8 mouse cellular contexts compared by ENCODE assay signal in the genomic region with DNA sequence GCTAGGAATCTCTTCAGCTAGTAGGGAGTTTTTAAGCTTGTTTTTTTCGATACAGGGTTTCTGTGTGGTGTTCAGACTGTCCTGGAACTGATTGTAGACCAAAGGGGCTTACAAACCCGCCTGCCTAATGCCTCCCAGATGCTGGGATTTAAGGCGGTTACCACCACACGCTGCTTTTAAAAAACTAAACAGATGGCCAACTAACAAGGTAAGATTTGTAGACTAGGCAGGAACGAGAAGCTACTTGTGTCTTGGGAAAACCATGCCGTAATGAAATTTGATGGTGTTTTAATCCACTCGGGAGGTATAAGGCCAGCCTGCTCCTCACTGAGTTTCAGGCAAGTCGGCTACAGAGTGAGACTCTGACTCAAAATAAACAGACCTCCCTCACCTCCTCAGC. TPM values are rescaled to one million over a fixed set of nuclear protein-coding genes. Genes with fewer than 3 reads are reported as not detected.
DNase-seq lines count a peak whose midpoint lies in the region; ATAC-seq and TF ChIP-seq lines count a peak whose summit lies in the region.

No protein-coding gene starts in this region.

- no peaks in the 10 kb centered on the region for H3K27me3 ChIP-seq in heart, embryonic 14.5 days (ENCODE audit: control insufficient read depth, insufficient read depth, low read length)
- no peaks in the 10 kb centered on the region for H3K27me3 ChIP-seq in kidney, postnatal 0 days (ENCODE audit: insufficient read depth, low read length)

- H3K36me3 ChIP-seq in heart, embryonic 14.5 days (ENCODE audit: control insufficient read depth, insufficient read depth, low read length) = peaks cover 69% of the 10 kb centered on the region
- H3K36me3 ChIP-seq in ES-E14 (ENCODE audit: control insufficient read depth, insufficient read depth, low read length, poor library complexity, severe bottlenecking) = peaks cover 20% of the 10 kb centered on the region
- peaks cover 19% of the 10 kb centered on the region for H3K36me3 ChIP-seq in kidney, postnatal 0 days (ENCODE audit: insufficient read depth, low read length)

- peak overlapping the region; percentile 87 to 94 for H3K27ac ChIP-seq in heart, embryonic 14.5 days (replicated peaks in 1 of 2; ENCODE audit: control insufficient read depth in 1 of 2, insufficient read depth in 1 of 2, low read depth in 2 of 2, low read length in 2 of 2)
- peak overlapping the region; percentile 76; the same call in 1 of the 2 replicates for H3K27ac ChIP-seq in ES-E14 (ENCODE audit: insufficient read depth, low read depth, low read length, poor library complexity, severe bottlenecking)
- peak overlapping the region; percentile 95 for H3K27ac ChIP-seq in kidney, postnatal 0 days

- 19% methylated on average over 8 of the region's 8 CpGs for WGBS in heart, embryonic 14.5 days
- 11% methylated on average over 8 of the region's 8 CpGs for WGBS in kidney, postnatal 0 days

- peak; percentile 19; the same call in 1 of the 2 replicates for ATAC-seq in heart, embryonic 14.5 days (ENCODE audit: insufficient number of reproducible peaks, insufficient read depth, low FRiP score, low read depth)
- ATAC-seq in erythroblast, adult 5-6 weeks (replicated peaks; ENCODE audit: low FRiP score, poor library complexity, severe bottlenecking) = peak; percentile 4
- 0 out of 2 replicates have a peak, but pooled peaks have one; percentile 9 for ATAC-seq in kidney, postnatal 0 days (replicated peaks; ENCODE audit: low FRiP score, low read depth)

- peak overlapping the region; percentile 86 for H3K9ac ChIP-seq in heart, embryonic 14.5 days (ENCODE audit: low read length)
- peak overlapping the region; percentile 83 for H3K9ac ChIP-seq in ES-E14 (ENCODE audit: insufficient read depth, low read depth, low read length, poor library complexity, severe bottlenecking)
- peak overlapping the region; percentile 86 for H3K9ac ChIP-seq in kidney, postnatal 0 days (ENCODE audit: low read depth, low read length)

- no peaks in the 10 kb centered on the region for H3K9me3 ChIP-seq in heart, embryonic 14.5 days (ENCODE audit: control insufficient read depth, low read length)
- H3K9me3 ChIP-seq in ES-E14 (ENCODE audit: control insufficient read depth, insufficient read depth, low read depth, low read length) = no peaks in the 10 kb centered on the region
- H3K9me3 ChIP-seq in kidney, postnatal 0 days (replicated peaks; ENCODE audit: low read length) = no peaks in the 10 kb centered on the region

- no peak for TF ChIP-seq CTCF in kidney, postnatal 0 days (IDR thresholded peaks at IDR 0.05; ENCODE audit: low read depth)

- DNase-seq in heart, adult 8-10 months (ENCODE audit: low spot score) = no peak
- no peak for DNase-seq in ES-E14 (ENCODE audit: low read depth, low spot score)
- no peak for DNase-seq in kidney, postnatal 0 days (ENCODE audit: low spot score)
- peak; percentile 48 for DNase-seq in neural tube, embryonic 10.5 days (ENCODE audit: extremely low spot score, low spot score)
- DNase-seq in cerebellum, adult 11-12 months = no peak
- DNase-seq in urinary bladder, postnatal 14 days (ENCODE audit: low spot score) = no peak

- H3K4me3 ChIP-seq in heart, embryonic 14.5 days (ENCODE audit: control insufficient read depth in 1 of 2, insufficient read depth in 1 of 2, low read depth in 1 of 2, low read length in 2 of 2) = peak overlapping the region; percentile 64 to 86
- H3K4me3 ChIP-seq in ES-E14 (ENCODE audit: insufficient read depth in 1 of 2, low read depth in 1 of 2, low read length in 2 of 2, poor library complexity in 1 of 2, severe bottlenecking in 1 of 2) = peak overlapping the region; percentile 81 to 88
- H3K4me3 ChIP-seq in kidney, postnatal 0 days (replicated peaks; ENCODE audit: low read depth, low read length) = peak overlapping the region; percentile 69

- H3K4me1 ChIP-seq in heart, embryonic 14.5 days (ENCODE audit: control insufficient read depth in 2 of 2, insufficient read depth in 2 of 2, low read length in 2 of 2) = peaks cover 3 to 7% of the 10 kb centered on the region in 2 experiments; a peak in 1 of 4 replicates
- H3K4me1 ChIP-seq in ES-E14 (ENCODE audit: control insufficient read depth in 2 of 2, insufficient read depth in 2 of 2, low read length in 2 of 2, poor library complexity in 1 of 2) = no peaks in the 10 kb centered on the region
- H3K4me1 ChIP-seq in kidney, postnatal 0 days (replicated peaks; ENCODE audit: insufficient read depth, low read length) = no peaks in the 10 kb centered on the region

- in situ Hi-C loops in ES-E14 (cut with MboI; ENCODE audit: low sequenced_read_pairs in 2 of 2, unreplicated experiment in 2 of 2) = no loop called here

- peak overlapping the region; percentile 78 for H3K4me2 ChIP-seq in heart, embryonic 14.5 days (ENCODE audit: low read length)
- peak overlapping the region; percentile 73 for H3K4me2 ChIP-seq in kidney, postnatal 0 days (ENCODE audit: low read length)

TF ChIP-seq in ES-E14, 5 proteins besides CTCF, POLR2A, EP300 and RAD21:
- no peak for TF ChIP-seq ZC3H11A (IDR thresholded peaks at IDR 0.05; ENCODE audit: borderline replicate concordance, low read depth, low read length)
- TF ChIP-seq CHD2 (IDR thresholded peaks at IDR 0.05; ENCODE audit: low read depth, low read length) = no peak
- TF ChIP-seq HCFC1 (IDR thresholded peaks at IDR 0.05; ENCODE audit: borderline replicate concordance, insufficient read depth, low read length) = no peak
- TF ChIP-seq MAFK (IDR thresholded peaks at IDR 0.05; ENCODE audit: insufficient read depth, low read depth, low read length) = no peak
- TF ChIP-seq ZNF384 (IDR thresholded peaks at IDR 0.05; ENCODE audit: low read depth, low read length) = no peak

RNA-seq across cellular contexts. Expression of gene Hax1, which starts 0.5 kb away (rescaled TPM):
- polyA plus RNA-seq in heart, embryonic 14.5 days (2014; fragmentation: Nextera tagmentation; extraction: Ambion mirVana) = 78.4 and 81.9 TPM in 2 replicates
- total RNA-seq in heart, adult 8-10 months (2022) = 10 to 100 TPM; 38.8 to 56.6 (median 46.9) TPM
- total RNA-seq in ES-E14 (2012; rRNA removed) = 222 and 241 TPM in 2 replicates
- total RNA-seq in erythroblast, adult 5-6 weeks (2015; ENCODE audit: low replicate concordance) = 118 and 129 TPM in 2 replicates
- total RNA-seq in erythroblast, adult 5-6 weeks (2017; ENCODE audit: low replicate concordance) = 48.2 and 60.8 TPM in 2 replicates
- polyA plus RNA-seq in kidney, postnatal 0 days (2015; fragmentation: Nextera tagmentation; extraction: Ambion mirVana) = 160 and 168 TPM in 2 replicates

RNA-seq across cellular contexts. Expression of gene Atp8b2, which starts 35.8 kb away (rescaled TPM):
- 11.0 and 11.4 TPM in 2 replicates for polyA plus RNA-seq in heart, embryonic 14.5 days (2014; fragmentation: Nextera tagmentation; extraction: Ambion mirVana)
- 10 to 100 TPM; 14.5 to 17.8 (median 15.8) TPM for total RNA-seq in heart, adult 8-10 months (2022)
- 41.6 and 51.4 TPM in 2 replicates for total RNA-seq in ES-E14 (2012; rRNA removed)
- 0.96 and 6.7 TPM in 2 replicates for total RNA-seq in erythroblast, adult 5-6 weeks (2015; ENCODE audit: low replicate concordance)
- total RNA-seq in erythroblast, adult 5-6 weeks (2017; ENCODE audit: low replicate concordance) = 2.1 and 7.8 TPM in 2 replicates
- polyA plus RNA-seq in kidney, postnatal 0 days (2015; fragmentation: Nextera tagmentation; extraction: Ambion mirVana) = 6.9 and 7.1 TPM in 2 replicates

RNA-seq across cellular contexts. Expression of gene 4933434E20Rik, which starts 52.3 kb away (rescaled TPM):
- polyA plus RNA-seq in heart, embryonic 14.5 days (2014; fragmentation: Nextera tagmentation; extraction: Ambion mirVana) = 146 and 162 TPM in 2 replicates
- 100 to 1,000 TPM in 1 of 4 experiments, 10 to 100 TPM in 3; 91.0 to 102 (median 93.9) TPM for total RNA-seq in heart, adult 8-10 months (2022)
- 69.2 and 73.7 TPM in 2 replicates for total RNA-seq in ES-E14 (2012; rRNA removed)
- 10.4 and 15.0 TPM in 2 replicates for total RNA-seq in erythroblast, adult 5-6 weeks (2015; ENCODE audit: low replicate concordance)
- total RNA-seq in erythroblast, adult 5-6 weeks (2017; ENCODE audit: low replicate concordance) = 16.3 and 17.6 TPM in 2 replicates
- 166 and 177 TPM in 2 replicates for polyA plus RNA-seq in kidney, postnatal 0 days (2015; fragmentation: Nextera tagmentation; extraction: Ambion mirVana)

RNA-seq across cellular contexts. Expression of gene Ubap2l, which starts 53.3 kb away (rescaled TPM):
- 154 and 173 TPM in 2 replicates for polyA plus RNA-seq in heart, embryonic 14.5 days (2014; fragmentation: Nextera tagmentation; extraction: Ambion mirVana)
- total RNA-seq in heart, adult 8-10 months (2022) = 100 to 1,000 TPM; 105 to 133 (median 121) TPM
- 85.4 and 109 TPM in 2 replicates for total RNA-seq in ES-E14 (2012; rRNA removed)
- 124 and 134 TPM in 2 replicates for total RNA-seq in erythroblast, adult 5-6 weeks (2015; ENCODE audit: low replicate concordance)
- 106 and 129 TPM in 2 replicates for total RNA-seq in erythroblast, adult 5-6 weeks (2017; ENCODE audit: low replicate concordance)
- 150 TPM in 2 replicates for polyA plus RNA-seq in kidney, postnatal 0 days (2015; fragmentation: Nextera tagmentation; extraction: Ambion mirVana)
